Mouse (Mus musculus): ENCODE results near the gene Psen2. TPM values are rescaled to one million over a fixed set of nuclear protein-coding genes. Genes with fewer than 3 reads are reported as not detected.

Gene Psen2
- total and polyA plus RNA-seq, 3 experiments = 23.4 to 46.1 (median 45.3) TPM

DNA sequence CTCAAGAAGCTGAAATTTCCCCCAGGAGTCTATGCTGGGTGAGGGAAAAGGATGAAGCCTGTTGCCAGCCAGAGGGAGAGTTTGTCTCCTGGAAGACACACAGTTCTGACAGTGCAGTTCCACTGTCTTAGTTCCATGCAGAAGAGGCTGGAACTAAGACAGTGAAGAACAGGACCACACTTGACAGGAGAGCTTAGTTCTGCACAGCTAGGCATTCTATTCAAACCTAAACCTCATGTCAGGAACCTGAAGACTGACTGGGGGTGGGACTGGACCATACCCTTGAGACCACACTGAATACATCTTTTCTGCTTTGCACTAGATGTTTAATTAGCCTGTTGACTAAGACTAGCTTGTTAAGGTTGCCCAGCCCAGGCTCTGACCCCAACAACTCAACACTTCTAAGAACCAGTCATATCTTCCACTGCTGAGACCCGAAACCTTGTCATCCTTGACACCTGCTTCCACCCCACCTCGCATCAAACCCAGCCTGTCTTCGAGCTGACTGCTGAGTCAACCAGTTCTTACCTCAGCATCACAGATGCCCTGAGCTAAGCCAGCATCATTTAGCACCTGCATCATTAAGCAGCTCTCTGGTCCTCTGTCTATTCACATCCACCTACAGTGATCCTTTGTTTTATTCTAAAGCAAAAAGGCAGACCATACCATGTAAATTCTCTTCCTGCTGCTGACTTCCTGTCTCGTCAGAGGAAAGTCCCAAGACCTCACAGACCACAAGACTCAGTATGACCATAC is 64.1 kb downstream of the Psen2 start, which contains the start of gene Coq8a:
TSS of gene Coq8a (minus strand) at position 644 of the 756 bp plus-strand sequence.
- Histone ChIP-seq H3K4me3 (replicated peaks in 1 of 3; ENCODE audit: low read depth in 2 of 3, low read length in 2 of 3, poor library complexity in 1 of 3) (peak within 1 kb of the TSS; percentile 21 to 32 (median 24)), H3K9ac (ENCODE audit: insufficient read depth, low read depth) (peak within 1 kb of the TSS; percentile 91), H3K4me2 (ENCODE audit: insufficient read depth, low read depth, poor library complexity, severe bottlenecking) (peak within 1 kb of the TSS; percentile 92), H3K79me2 (replicated peaks; ENCODE audit: control insufficient read depth, extremely low read depth, insufficient read depth, poor library complexity, severe bottlenecking) (peaks cover 14% of the 10 kb centered on the region), H3K4me1 (ENCODE audit: control insufficient read depth in 1 of 2, insufficient read depth in 2 of 2) (peaks cover 7 to 49% of the 10 kb centered on the region in 2 experiments; a peak in 3 of 4 replicates), H3K27ac (ENCODE audit: insufficient read depth, low read depth) (peak within 1 kb of the TSS; percentile 100), H3K9me3 (replicated peaks; ENCODE audit: low read length) (peaks cover 5% of the 10 kb centered on the region), H3K27me3 (replicated peaks) (no peaks in the 10 kb centered on the region), H3K36me3 (replicated peaks in 1 of 2; ENCODE audit: control insufficient read depth in 1 of 2, insufficient read depth in 1 of 2, low read length in 1 of 2) (no peaks in the 10 kb centered on the region)
- dilution Hi-C loops (cut with MboI; ENCODE audit: extremely low pct_ligation_motif_present, extremely low pct_unique_long_range_greater_than_20kb, low sequenced_read_pairs) (no loop called here), in situ Hi-C loops (cut with MboI; ENCODE audit: low pct_ligation_motif_present, low pct_unique_long_range_greater_than_20kb, low sequenced_read_pairs) (no loop called here)
- TF ChIP-seq MAFK (IDR thresholded peaks at IDR 0.05; ENCODE audit: insufficient replicate concordance, low read length) (peak; percentile 91), POLR2AphosphoS2 (IDR thresholded peaks at IDR 0.05; ENCODE audit: low read depth, low read length) (no peak; the same call in 1 of the 2 replicates), MAZ (IDR thresholded peaks at IDR 0.05; ENCODE audit: low read depth, low read length) (peak; percentile 97; the same call in 1 of the 2 replicates), JUND (conservative IDR thresholded peaks at IDR 0.05; ENCODE audit: low read depth, low read length) (peak; percentile 96), E2F4 (IDR thresholded peaks at IDR 0.05; ENCODE audit: insufficient replicate concordance, low read depth, low read length) (0 out of 2 replicates have a peak, but pooled peaks have one; percentile 4), BHLHE40 (IDR thresholded peaks at IDR 0.05; ENCODE audit: low read depth, low read length) (peak; percentile 85; the same call in 1 of the 2 replicates), CHD2 (IDR thresholded peaks at IDR 0.05; ENCODE audit: low read length) (peak; percentile 76; the same call in 1 of the 2 replicates), KAT2A (IDR thresholded peaks at IDR 0.05; ENCODE audit: insufficient replicate concordance, low read length) (0 out of 2 replicates have a peak, but pooled peaks have one; percentile 43), UBTF (IDR thresholded peaks at IDR 0.05; ENCODE audit: low read depth, low read length) (no peak), MYC (IDR thresholded peaks at IDR 0.05; ENCODE audit: low read depth, low read length) (peak; percentile 80), JUN (IDR thresholded peaks at IDR 0.05; ENCODE audit: insufficient read depth, low read depth, low read length) (peak; percentile 94), RAD21 (IDR thresholded peaks at IDR 0.05; ENCODE audit: low read depth, low read length) (no peak; the same call in none of the 2 replicates), USF2 (conservative IDR thresholded peaks at IDR 0.05; ENCODE audit: low read depth, low read length) (no peak), CHD1 (IDR thresholded peaks at IDR 0.05; ENCODE audit: low read depth, low read length) (peak; percentile 9; the same call in 1 of the 2 replicates), MXI1 (IDR thresholded peaks at IDR 0.05; ENCODE audit: low read depth, low read length) (no peak; the same call in none of the 2 replicates), TBP (conservative IDR thresholded peaks at IDR 0.05; ENCODE audit: low read depth, low read length) (peak; percentile 66), ZMIZ1 (IDR thresholded peaks at IDR 0.05; ENCODE audit: low read depth, low read length) (peak; percentile 44; the same call in 1 of the 2 replicates), NRF1 (IDR thresholded peaks at IDR 0.05; ENCODE audit: low read depth, low read length) (peak; percentile 2; the same call in 1 of the 2 replicates), ZNF384 (IDR thresholded peaks at IDR 0.05; ENCODE audit: low read depth, low read length) (no peak), PAX5 (IDR thresholded peaks at IDR 0.05; ENCODE audit: low read length) (no peak), MEF2A (IDR thresholded peaks at IDR 0.05; ENCODE audit: borderline replicate concordance, low read depth, low read length) (no peak; the same call in 1 of the 2 replicates), ZKSCAN1 (IDR thresholded peaks at IDR 0.05; ENCODE audit: borderline replicate concordance, low read depth, low read length) (no peak), CTCF (conservative IDR thresholded peaks at IDR 0.05 in 1 of 2, IDR thresholded peaks at IDR 0.05 in 1 of 2; ENCODE audit: low read depth in 2 of 2, low read length in 2 of 2) (no peak), IRF4 (IDR thresholded peaks at IDR 0.05; ENCODE audit: low read depth, low read length) (peak; percentile 87), POLR2A (IDR thresholded peaks at IDR 0.05; ENCODE audit: low read depth, low read length) (peak; percentile 53), SMC3 (IDR thresholded peaks at IDR 0.05; ENCODE audit: low read depth, low read length) (peak; percentile 9; the same call in 1 of the 2 replicates), GABPA (IDR thresholded peaks at IDR 0.05; ENCODE audit: insufficient replicate concordance, low read depth, low read length) (no peak), ELF1 (IDR thresholded peaks at IDR 0.05; ENCODE audit: low read depth, low read length) (peak; percentile 77), HCFC1 (IDR thresholded peaks at IDR 0.05; ENCODE audit: low read depth, low read length) (no peak), ZC3H11A (IDR thresholded peaks at IDR 0.05; ENCODE audit: low read depth, low read length) (no peak), MAX (IDR thresholded peaks at IDR 0.05; ENCODE audit: low read length) (no peak; the same call in 1 of the 2 replicates), RCOR1 (conservative IDR thresholded peaks at IDR 0.05; ENCODE audit: low read depth, low read length) (peak; percentile 89), TCF12 (IDR thresholded peaks at IDR 0.05; ENCODE audit: low read depth, low read length) (peak; percentile 98), EP300 (IDR thresholded peaks at IDR 0.05; ENCODE audit: low read length) (peak; percentile 93), SIN3A (IDR thresholded peaks at IDR 0.05; ENCODE audit: low read length) (peak; percentile 36), NELFE (IDR thresholded peaks at IDR 0.05; ENCODE audit: low read depth, low read length) (0 out of 2 replicates have a peak, but pooled peaks have one; percentile 46), ETS1 (conservative IDR thresholded peaks at IDR 0.05; ENCODE audit: low read depth, low read length) (peak; percentile 96), USF1 (IDR thresholded peaks at IDR 0.05; ENCODE audit: low read depth, low read length) (no peak)
- peak; percentile 97 for DNase-seq (ENCODE audit: extremely low read depth)

Measured in CH12.LX (cell line).